Mouse (Mus musculus) E14TG2a.4 (cell line): Measurements from ENCODE around the gene Mfsd10.
"Not testable (repeated sequence)": the region's sequence is repeated elsewhere in the genome, so short reads cannot be mapped to it uniquely, and the experiment has no call there.

Experiments
- H3K27me3 ChIP-seq: 2 replicates; pipeline ENCODE4 v1.6.1; 2014; ENCODE audit warnings: low read length, control low read depth; ENCODE audit not compliant: insufficient read depth
- H3K36me3 ChIP-seq: 2 replicates; pipeline ENCODE4 v1.6.1; 2014; ENCODE audit warnings: low read length, control low read depth; ENCODE audit not compliant: insufficient read depth
- H3K4me1 ChIP-seq: replicated peaks from 2 replicates; pipeline ENCODE4 v1.6.1; 2014; ENCODE audit warnings: low read depth, low read length, control low read depth
- H3K4me3 ChIP-seq: replicated peaks from 2 replicates; pipeline ENCODE4 v1.5.1; 2014; ENCODE audit warnings: mild to moderate bottlenecking, low read length
- H3K9me3 ChIP-seq: 2 replicates; pipeline ENCODE4 v1.6.1; 2014; ENCODE audit warnings: low read length, control low read depth
- CTCF ChIP-seq: conservative IDR thresholded peaks from 2 replicates; pipeline ENCODE4 v1.5.1; 2014; ENCODE audit warnings: low read length
- NANOG ChIP-seq: IDR thresholded peaks from 2 replicates; pipeline ENCODE4 v1.6.1; 2014; ENCODE audit warnings: borderline replicate concordance, low read length, mixed read lengths
- POU5F1 ChIP-seq: IDR thresholded peaks from 2 replicates; pipeline ENCODE4 v1.6.1; 2014; ENCODE audit warnings: low read length, borderline replicate concordance

Gene Mfsd10

DNA sequence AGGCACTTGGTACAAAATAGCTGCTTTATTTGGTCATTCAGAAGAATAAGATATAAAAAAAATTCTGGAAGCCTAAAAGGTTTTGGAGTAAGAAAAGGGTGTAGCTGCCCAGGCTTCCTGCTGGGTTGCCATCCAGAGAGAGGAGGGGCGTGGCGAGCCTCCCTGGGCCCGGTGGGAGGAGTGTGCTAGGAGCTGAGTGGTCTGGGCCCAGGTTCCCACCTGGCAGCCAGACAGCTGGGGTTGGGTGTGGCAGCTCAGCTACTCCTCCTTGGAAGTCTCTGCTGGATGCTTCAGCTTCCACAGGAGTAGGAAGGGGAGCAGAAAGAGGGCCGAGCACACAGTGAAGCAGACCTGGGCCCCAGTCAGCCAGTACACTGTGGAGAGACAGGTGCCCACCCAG is 3.4 kb downstream of the Mfsd10 start:
- H3K27me3 ChIP-seq, result no peaks in the 10 kb centered on the region
- no peaks in the 10 kb centered on the region for H3K9me3 ChIP-seq
- H3K36me3 ChIP-seq, result peaks cover 82% of the 10 kb centered on the region
- H3K4me1 ChIP-seq, result peaks cover 69% of the 10 kb centered on the region
- TF ChIP-seq CTCF (no peak), NANOG (no peak), POU5F1 (no peak)
- H3K4me3 ChIP-seq, result peak overlapping the region; percentile 87; the same call in 1 of the 2 replicates

- Histone ChIP-seq H3K9me3 (no peaks in the 10 kb centered on the region), H3K27me3 (no peaks in the 10 kb centered on the region), H3K4me3 (no peak overlapping the region), H3K36me3 (peaks cover 82% of the 10 kb centered on the region), H3K4me1 (peaks cover 63% of the 10 kb centered on the region)
- no peak for TF ChIP-seq POU5F1
- TF ChIP-seq CTCF, result no peak
Observed at GRCm38 (mm10) chr5:34632996-34633395, 4.0 kb downstream of the Mfsd10 start.

- Histone ChIP-seq H3K9me3 (no peaks in the 10 kb centered on the region), H3K4me3 (no peak overlapping the region), H3K4me1 (no peaks in the 10 kb centered on the region), H3K36me3 (peaks cover 68% of the 10 kb centered on the region), H3K27me3 (no peaks in the 10 kb centered on the region)
- TF ChIP-seq CTCF (no peak), POU5F1 (no peak), NANOG (no peak)
Observed at GRCm38 (mm10) chr5:34609966-34610365, 27.0 kb downstream of the Mfsd10 start.

DNA sequence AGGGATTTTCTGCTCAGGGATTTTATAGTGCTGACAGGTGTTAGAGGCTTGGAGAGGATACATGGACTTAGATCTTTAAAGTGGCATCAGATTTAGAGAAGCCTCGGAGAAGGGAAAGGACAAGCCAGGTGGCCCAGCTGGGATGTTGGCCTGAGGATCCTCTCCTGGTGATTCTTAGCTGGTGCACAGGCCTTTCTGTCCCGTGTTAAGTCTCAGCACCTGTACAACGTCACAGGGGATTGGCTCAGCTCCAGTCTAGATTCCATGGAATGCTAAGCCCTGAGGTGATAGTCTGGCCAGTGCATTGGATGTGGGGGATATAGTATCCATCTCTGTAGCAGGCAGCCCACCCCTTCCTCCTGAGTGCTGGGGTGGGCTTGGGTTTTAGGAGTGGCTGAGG is 28.8 kb downstream of the Mfsd10 start:
- no peaks in the 10 kb centered on the region for H3K27me3 ChIP-seq
- TF ChIP-seq NANOG (no peak), POU5F1 (no peak), CTCF (no peak)
- H3K9me3 ChIP-seq, result no peaks in the 10 kb centered on the region
- H3K4me3 ChIP-seq, result no peak overlapping the region
- peaks cover 56% of the 10 kb centered on the region for H3K36me3 ChIP-seq
- H3K4me1 ChIP-seq, result no peaks in the 10 kb centered on the region

DNA sequence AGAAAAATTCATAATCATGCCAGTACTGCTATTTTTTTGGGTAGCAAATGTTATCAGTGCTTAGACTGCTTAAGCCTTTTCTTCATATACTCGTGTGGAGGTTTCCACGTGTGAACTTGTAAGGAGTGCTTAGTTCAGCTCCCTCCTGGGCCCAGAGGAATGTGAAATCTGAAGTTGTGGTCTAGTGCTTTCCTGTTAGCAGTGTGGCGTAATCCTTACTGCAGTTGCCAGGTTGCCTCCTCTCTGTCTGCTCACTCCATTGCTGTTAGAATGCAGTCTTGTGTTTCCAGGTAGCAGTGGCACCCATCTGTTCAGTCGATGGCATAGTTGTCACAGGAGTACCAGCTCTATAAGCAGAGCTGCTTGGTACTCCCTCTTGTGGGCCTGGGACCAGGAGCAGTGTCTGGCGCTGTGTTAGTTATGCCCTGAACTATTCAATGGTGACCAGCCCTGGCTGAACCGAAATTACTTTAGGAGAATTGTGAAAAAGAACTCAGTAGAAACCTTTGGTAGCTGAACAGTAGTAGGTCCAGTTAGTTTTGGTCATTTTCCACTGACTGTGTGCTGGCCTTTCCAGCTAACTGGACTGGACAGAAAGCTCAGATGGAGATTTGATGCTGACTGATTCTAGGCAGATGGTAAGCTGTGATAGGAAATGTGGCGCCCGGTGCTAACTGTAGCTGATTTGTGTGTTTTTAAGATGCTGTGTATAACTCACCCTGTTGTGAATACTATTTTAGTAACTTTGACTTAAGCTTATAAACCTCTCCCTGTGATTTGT is 29.7 kb downstream of the Mfsd10 start:
- peaks cover 60% of the 10 kb centered on the region for H3K36me3 ChIP-seq
- TF ChIP-seq POU5F1, result no peak
- TF ChIP-seq CTCF, result no peak
- TF ChIP-seq NANOG, result no peak

DNA sequence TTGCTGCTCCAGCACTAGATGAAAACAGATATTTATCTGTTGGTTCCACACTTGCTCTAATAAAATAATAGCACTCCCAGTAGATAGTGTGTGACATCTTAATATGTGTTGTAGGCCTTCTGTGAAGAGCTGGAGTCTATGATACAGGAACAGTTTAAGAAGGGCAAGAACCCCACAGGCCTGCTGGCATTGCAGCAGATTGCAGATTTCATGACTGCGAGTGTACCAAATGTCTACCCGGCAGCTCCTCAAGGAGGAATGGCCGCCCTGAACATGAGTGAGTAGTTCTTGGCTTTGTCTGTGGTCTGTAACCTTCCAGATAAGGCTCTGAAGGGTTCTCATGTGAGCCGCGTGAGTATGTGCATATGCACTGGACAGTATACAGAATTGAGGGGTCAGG is 32.4 kb downstream of the Mfsd10 start:
- H3K9me3 ChIP-seq, result no peaks in the 10 kb centered on the region
- peaks cover under 1% of the 10 kb centered on the region; the same call in 1 of the 2 replicates for H3K4me1 ChIP-seq
- TF ChIP-seq POU5F1, result no peak
- no peak for TF ChIP-seq NANOG
- TF ChIP-seq CTCF, result no peak

More for the DNA sequence above, 29.7 kb downstream of the Mfsd10 start:
- Histone ChIP-seq H3K27me3 (no peaks in the 10 kb centered on the region), H3K9me3 (no peaks in the 10 kb centered on the region), H3K4me3 (no peak overlapping the region), H3K4me1 (no peaks in the 10 kb centered on the region)

DNA sequence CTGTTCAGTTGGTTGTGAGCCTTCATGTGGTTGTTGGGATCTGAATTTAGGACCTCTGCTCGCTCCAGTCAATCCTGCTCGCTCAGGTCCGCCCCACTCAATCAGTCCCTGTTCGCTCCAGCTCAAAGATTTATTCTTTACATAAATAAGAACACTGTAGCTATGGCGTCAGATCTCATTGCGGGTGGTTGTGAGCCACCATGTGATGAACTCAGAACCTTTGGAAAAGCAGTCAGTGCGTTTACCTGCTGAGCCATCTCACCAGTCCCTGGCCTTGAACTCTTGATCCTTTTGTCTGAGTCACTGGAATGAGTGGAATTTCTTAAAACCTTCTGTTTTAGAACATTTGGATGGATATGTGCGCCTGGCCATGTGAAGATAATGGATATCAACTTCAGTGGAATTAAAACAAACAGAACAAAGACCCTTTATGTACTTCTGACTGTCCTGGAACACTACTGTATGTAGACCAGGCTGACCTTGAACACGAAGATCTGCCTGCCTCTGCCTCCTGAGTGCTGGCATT is 43.7 kb downstream of the Mfsd10 start:
- peaks cover 97% of the 10 kb centered on the region for H3K4me1 ChIP-seq
- TF ChIP-seq NANOG (peak; percentile 87), CTCF (no peak), POU5F1 (no peak)
- H3K4me3 ChIP-seq, result no peak overlapping the region
- 0 out of 2 replicates have a peak, but pooled peaks cover 5% of the 10 kb centered on the region for H3K36me3 ChIP-seq
- no peaks in the 10 kb centered on the region for H3K9me3 ChIP-seq
- H3K27me3 ChIP-seq, result no peaks in the 10 kb centered on the region

More for the DNA sequence above, 32.4 kb downstream of the Mfsd10 start:
- Histone ChIP-seq H3K36me3 (peaks cover 56% of the 10 kb centered on the region), H3K27me3 (no peaks in the 10 kb centered on the region), H3K4me3 (no peak overlapping the region)

- Histone ChIP-seq H3K4me1 (peaks cover 97% of the 10 kb centered on the region), H3K27me3 (no peaks in the 10 kb centered on the region), H3K4me3 (no peak overlapping the region), H3K36me3 (0 out of 2 replicates have a peak, but pooled peaks cover 1% of the 10 kb centered on the region), H3K9me3 (no peaks in the 10 kb centered on the region)
- TF ChIP-seq POU5F1 (no peak), NANOG (no peak), CTCF (no peak)
Observed at GRCm38 (mm10) chr5:34592666-34593065, 44.3 kb downstream of the Mfsd10 start.

GRCm38 (mm10) chr5:34592224-34592623 is 44.8 kb downstream of the Mfsd10 start:
- not testable (repeated sequence) for H3K36me3 ChIP-seq, H3K9me3 ChIP-seq, H3K4me3 ChIP-seq, H3K27me3 ChIP-seq
- H3K4me1 ChIP-seq, result peaks cover 97% of the 10 kb centered on the region
